13 mouse cellular contexts compared by ENCODE assay signal in the genomic region with DNA sequence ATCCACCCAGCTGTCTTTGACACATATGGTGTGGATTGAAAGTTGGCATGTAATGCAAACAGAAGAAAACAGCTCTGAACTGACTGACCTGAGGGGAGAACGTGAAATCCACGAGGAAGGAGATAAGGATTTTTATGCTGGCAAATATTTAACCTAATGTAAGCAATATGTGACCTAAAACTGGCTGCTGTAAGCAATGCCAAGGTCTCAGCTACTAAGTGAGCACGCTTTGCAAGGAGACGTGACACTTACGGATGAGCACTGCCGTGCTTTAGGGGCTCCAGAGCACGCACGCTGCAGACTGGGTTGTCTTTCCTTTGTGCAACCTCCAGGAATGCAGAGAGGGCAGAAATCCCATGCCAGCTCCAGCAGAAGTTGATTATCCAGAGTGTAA. TPM values are rescaled to one million over a fixed set of nuclear protein-coding genes. Genes with fewer than 3 reads are reported as not detected.
DNase-seq lines count a peak whose midpoint lies in the region; ATAC-seq lines count a peak whose summit lies in the region.
"Had no signal": no experiment of that assay in that cellular context is flagged by ENCODE, and none has a peak within 500 bp of the region (broad histone marks: within the 10 kb centered on the region; RNA-seq: fewer than 3 reads in every experiment).

No protein-coding gene starts in this region.

- no peaks in the 10 kb centered on the region for H3K27me3 ChIP-seq in hindbrain, embryonic 11.5 days (ENCODE audit: control insufficient read depth, insufficient read depth, low read length)
- H3K27me3 ChIP-seq in hindbrain, embryonic 12.5 days, result no peaks in the 10 kb centered on the region
- H3K27me3 ChIP-seq in embryonic facial prominence, embryonic 14.5 days (replicated peaks; ENCODE audit: control insufficient read depth, insufficient read depth, low read length), result no peaks in the 10 kb centered on the region

- H3K4me1 ChIP-seq in hindbrain, embryonic 11.5 days (replicated peaks; ENCODE audit: control insufficient read depth, insufficient read depth, low read length), result no peaks in the 10 kb centered on the region
- no peaks in the 10 kb centered on the region for H3K4me1 ChIP-seq in hindbrain, embryonic 12.5 days
- peaks cover 19% of the 10 kb centered on the region for H3K4me1 ChIP-seq in embryonic facial prominence, embryonic 14.5 days (ENCODE audit: control insufficient read depth, insufficient read depth, low read length)

- H3K9me3 ChIP-seq in hindbrain, embryonic 11.5 days (ENCODE audit: control insufficient read depth, low read length), result no peaks in the 10 kb centered on the region
- no peaks in the 10 kb centered on the region for H3K9me3 ChIP-seq in hindbrain, embryonic 12.5 days (replicated peaks)
- H3K9me3 ChIP-seq in embryonic facial prominence, embryonic 14.5 days (ENCODE audit: control insufficient read depth, low read length), result no peaks in the 10 kb centered on the region

- ATAC-seq in hindbrain, embryonic 11.5 days (ENCODE audit: low FRiP score), result no peak
- ATAC-seq in hindbrain, embryonic 12.5 days (ENCODE audit: low FRiP score), result no peak
- ATAC-seq in embryonic facial prominence, embryonic 14.5 days (ENCODE audit: low read depth), result peak; percentile 79
- no peak for ATAC-seq in megakaryocyte progenitor cell, adult 5-6 weeks (replicated peaks; ENCODE audit: poor library complexity)

- 49% methylated on average over 8 of the region's 8 CpGs for WGBS in hindbrain, embryonic 11.5 days
- 46% methylated on average over 8 of the region's 8 CpGs for WGBS in hindbrain, embryonic 12.5 days
- 13% methylated on average over 8 of the region's 8 CpGs for WGBS in embryonic facial prominence, embryonic 14.5 days

- no peak overlapping the region for H3K4me2 ChIP-seq in hindbrain, embryonic 11.5 days (replicated peaks; ENCODE audit: low read depth, low read length)
- no peak overlapping the region for H3K4me2 ChIP-seq in hindbrain, embryonic 12.5 days (replicated peaks)
- peak overlapping the region; percentile 34 for H3K4me2 ChIP-seq in embryonic facial prominence, embryonic 14.5 days (ENCODE audit: low read depth, low read length)

- no peak overlapping the region for H3K9ac ChIP-seq in hindbrain, embryonic 11.5 days (ENCODE audit: low read depth, low read length)
- no peak overlapping the region for H3K9ac ChIP-seq in hindbrain, embryonic 12.5 days
- no peak overlapping the region for H3K9ac ChIP-seq in embryonic facial prominence, embryonic 14.5 days (ENCODE audit: low read depth, low read length)

- peak; percentile 12 for DNase-seq in hindbrain, embryonic 11.5 days (ENCODE audit: low spot score)
- peak; percentile 54 for DNase-seq in NIH3T3 (ENCODE audit: low read depth)
- peak; percentile 78 for DNase-seq in embryonic facial prominence, embryonic 14.5 days (ENCODE audit: low spot score)
- DNase-seq in mesoderm, embryonic 11.5 days (ENCODE audit: low read depth, low spot score), result peak; percentile 13
- no peak for DNase-seq in cerebellum, postnatal 25 days
- DNase-seq in urinary bladder, adult 2 months (ENCODE audit: low spot score), result no peak
- DNase-seq: kidney, adult 9 months; right cerebral cortex, adult 18-20 months had no signal

- H3K36me3 ChIP-seq in hindbrain, embryonic 11.5 days (ENCODE audit: control insufficient read depth, insufficient read depth, low read length), result no peaks in the 10 kb centered on the region
- no peaks in the 10 kb centered on the region for H3K36me3 ChIP-seq in hindbrain, embryonic 12.5 days
- H3K36me3 ChIP-seq in embryonic facial prominence, embryonic 14.5 days (ENCODE audit: control insufficient read depth, insufficient read depth, low read length), result no peaks in the 10 kb centered on the region

- H3K27ac ChIP-seq in hindbrain, embryonic 11.5 days (ENCODE audit: low read depth, low read length), result no peak overlapping the region
- no peak overlapping the region for H3K27ac ChIP-seq in hindbrain, embryonic 12.5 days
- H3K27ac ChIP-seq in embryonic facial prominence, embryonic 14.5 days (replicated peaks; ENCODE audit: low read depth, low read length), result peak overlapping the region; percentile 24

- H3K4me3 ChIP-seq in hindbrain, embryonic 11.5 days (ENCODE audit: low read depth, low read length), result no peak overlapping the region
- H3K4me3 ChIP-seq in hindbrain, embryonic 12.5 days, result no peak overlapping the region
- H3K4me3 ChIP-seq in embryonic facial prominence, embryonic 14.5 days (ENCODE audit: low read depth, low read length), result no peak overlapping the region
- H3K4me3 ChIP-seq: erythroblast, embryonic 14.5 days had no signal

RNA-seq across cellular contexts. Expression of gene Adh6a, which starts 6.8 kb away (rescaled TPM):
- polyA plus RNA-seq in hindbrain, embryonic 11.5 days (2014; fragmentation: Nextera tagmentation; extraction: Ambion mirVana), result not detected in 2 replicates
- not detected in 2 replicates for polyA plus RNA-seq in hindbrain, embryonic 12.5 days (2016; fragmentation: Nextera tagmentation; extraction: Ambion mirVana)
- polyA plus RNA-seq in embryonic facial prominence, embryonic 14.5 days (2014; fragmentation: Nextera tagmentation; extraction: Ambion mirVana), result 0.17 TPM in 1 of 2 replicates, not detected in the other
- 0.32 and 0.54 TPM in 2 replicates for polyA plus RNA-seq in urinary bladder, adult 2 months (2012; rRNA removed)
- total RNA-seq in megakaryocyte progenitor cell, adult 5-6 weeks (2015), result not detected in 2 replicates
- not detected in 2 replicates for total RNA-seq in megakaryocyte progenitor cell, adult 5-6 weeks (2017)
- total RNA-seq: granulocyte monocyte progenitor cell, adult 5-6 weeks; left cerebral cortex, adult 8-10 months had no signal
- polyA plus RNA-seq: erythroblast, embryonic 14.5 days had no signal

RNA-seq across cellular contexts. Expression of gene Adh6b, which starts 35.3 kb away (rescaled TPM):
- polyA plus RNA-seq in hindbrain, embryonic 11.5 days (2014; fragmentation: Nextera tagmentation; extraction: Ambion mirVana), result 0.25 and 0.37 TPM in 2 replicates
- 0.21 and 0.22 TPM in 2 replicates for polyA plus RNA-seq in hindbrain, embryonic 12.5 days (2016; fragmentation: Nextera tagmentation; extraction: Ambion mirVana)
- 0.51 and 0.90 TPM in 2 replicates for polyA plus RNA-seq in embryonic facial prominence, embryonic 14.5 days (2014; fragmentation: Nextera tagmentation; extraction: Ambion mirVana)
- polyA plus RNA-seq in urinary bladder, adult 2 months (2012; rRNA removed), result 0.12 and 0.26 TPM in 2 replicates
- total RNA-seq in megakaryocyte progenitor cell, adult 5-6 weeks (2015), result not detected in 2 replicates
- not detected in 2 replicates for total RNA-seq in megakaryocyte progenitor cell, adult 5-6 weeks (2017)
- total RNA-seq: granulocyte monocyte progenitor cell, adult 5-6 weeks; left cerebral cortex, adult 8-10 months had no signal
- polyA plus RNA-seq: erythroblast, embryonic 14.5 days had no signal

RNA-seq across cellular contexts. Expression of gene Adh1, which starts 45.5 kb away (rescaled TPM):
- polyA plus RNA-seq in hindbrain, embryonic 11.5 days (2014; fragmentation: Nextera tagmentation; extraction: Ambion mirVana), result 0.29 and 0.59 TPM in 2 replicates
- polyA plus RNA-seq in hindbrain, embryonic 12.5 days (2016; fragmentation: Nextera tagmentation; extraction: Ambion mirVana), result 0.39 and 0.93 TPM in 2 replicates
- 24.2 and 25.6 TPM in 2 replicates for polyA plus RNA-seq in embryonic facial prominence, embryonic 14.5 days (2014; fragmentation: Nextera tagmentation; extraction: Ambion mirVana)
- 754 and 825 TPM in 2 replicates for polyA plus RNA-seq in urinary bladder, adult 2 months (2012; rRNA removed)
- not detected in 2 replicates for total RNA-seq in megakaryocyte progenitor cell, adult 5-6 weeks (2015)
- total RNA-seq in megakaryocyte progenitor cell, adult 5-6 weeks (2017), result not detected in 2 replicates
- total RNA-seq: granulocyte monocyte progenitor cell, adult 5-6 weeks had no signal
- polyA plus RNA-seq: erythroblast, embryonic 14.5 days had no signal

Comparison
In these comparisons a context has a peak if more than half of its experiments do, and no peak if none do; other contexts are left out.
1. DNase-seq: peak in hindbrain, embryonic 11.5 days (single experiment), NIH3T3 (single experiment), embryonic facial prominence, embryonic 14.5 days (single experiment) and mesoderm, embryonic 11.5 days (single experiment); none in cerebellum, postnatal 25 days (0 of 2) and urinary bladder, adult 2 months (single experiment).
2. RNA of gene Adh1, which starts 45.5 kb away (polyA plus RNA-seq): 754 to 825 TPM in urinary bladder, adult 2 months; 24.2 to 25.6 TPM in embryonic facial prominence, embryonic 14.5 days, 0.39 to 0.93 TPM in hindbrain, embryonic 12.5 days and 0.29 to 0.59 TPM in hindbrain, embryonic 11.5 days; every median in the first group is over 10 times any median in the second.